Mouse (Mus musculus): ENCODE data around the gene Psmd11. TPM values are rescaled to one million over a fixed set of nuclear protein-coding genes. Genes with fewer than 3 reads are reported as not detected.
A peak's percentile ranks its signal among the peaks of the same experiment; 100 is the strongest.

Psmd11 gene
- total RNA-seq, 2 experiments from 2014 or later, result 102 to 109 TPM

DNA sequence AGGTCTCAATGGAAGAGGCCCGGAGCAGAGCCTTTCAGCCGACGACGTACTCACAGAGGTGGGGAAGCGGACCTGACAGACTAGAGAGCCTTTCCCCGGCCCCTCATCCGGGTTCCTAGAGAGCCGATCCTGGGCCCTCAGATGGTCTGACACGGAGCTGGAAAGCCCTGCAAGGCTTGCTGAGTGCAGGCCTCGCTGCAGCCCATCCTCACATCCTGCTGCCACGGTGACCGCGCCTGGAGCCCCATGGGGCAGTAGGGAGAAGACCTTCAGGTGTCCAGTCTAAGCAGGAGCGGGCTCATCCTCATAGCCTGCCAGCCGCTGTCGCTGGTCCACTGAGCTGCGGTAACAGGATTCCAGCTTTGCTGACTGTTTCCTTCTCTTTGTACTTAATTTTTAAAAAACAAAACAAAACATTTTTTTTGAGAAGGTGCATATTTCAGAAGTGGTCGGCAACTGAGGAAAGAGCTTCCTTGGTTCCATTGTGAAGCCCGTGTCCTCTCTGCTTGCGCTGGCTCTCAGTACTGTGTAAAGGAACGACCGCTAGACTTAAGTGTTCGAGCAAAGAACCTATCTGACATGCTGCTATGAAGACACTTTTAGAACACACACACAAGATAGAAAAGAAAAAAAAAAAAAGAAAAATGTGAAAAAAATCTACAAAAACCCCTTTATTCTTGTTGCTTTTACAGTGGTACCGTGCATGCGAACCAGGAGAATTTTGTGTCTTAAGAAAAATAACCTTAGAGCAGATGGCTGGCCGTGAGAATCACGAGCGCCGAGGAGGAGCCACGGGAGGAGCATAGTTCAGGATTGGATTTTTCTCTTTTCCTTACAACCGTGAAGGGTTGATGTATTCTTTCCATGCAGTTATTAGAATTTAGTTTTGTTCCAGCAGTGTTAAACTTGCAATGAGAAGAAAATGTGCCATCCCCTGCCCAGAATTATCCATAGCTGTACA lies 51.8 kb downstream of the Psmd11 start:
- DNase-seq (ENCODE audit: low spot score in 2 of 2), result no peak

DNA sequence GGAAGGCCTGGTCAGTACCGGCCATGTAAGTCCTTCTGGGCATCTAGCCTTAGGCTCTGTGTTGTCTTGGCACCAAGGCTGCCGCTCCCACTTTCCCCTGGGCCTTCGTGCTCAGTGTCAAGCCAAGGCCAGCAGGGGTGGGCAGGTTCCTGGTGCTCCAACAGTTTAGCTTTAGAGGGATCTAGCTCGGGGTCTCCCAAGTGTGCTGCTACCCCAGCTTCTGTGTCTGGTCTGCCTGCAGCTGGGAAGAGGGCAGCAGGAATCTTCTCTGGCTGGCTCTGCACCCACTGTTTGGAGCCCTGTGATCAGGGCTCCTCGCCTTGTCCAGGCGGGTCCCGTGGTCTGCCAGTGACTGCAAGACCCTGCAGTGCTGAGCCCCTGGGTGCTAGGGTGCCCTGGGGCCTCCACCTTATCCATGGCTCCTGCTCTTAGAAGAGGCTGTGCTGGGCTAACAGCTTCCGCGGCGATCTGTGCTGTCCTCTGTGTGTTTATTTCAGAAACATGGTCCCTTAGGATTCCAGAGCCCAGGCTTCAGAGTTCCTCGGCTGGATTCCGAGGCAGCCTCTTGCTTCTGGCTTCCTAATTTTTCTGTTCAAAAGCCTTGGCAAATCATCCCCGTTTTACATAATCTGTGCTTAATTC lies 53.1 kb downstream of the Psmd11 start:
- DNase-seq (ENCODE audit: low spot score in 2 of 2), result no peak

DNA sequence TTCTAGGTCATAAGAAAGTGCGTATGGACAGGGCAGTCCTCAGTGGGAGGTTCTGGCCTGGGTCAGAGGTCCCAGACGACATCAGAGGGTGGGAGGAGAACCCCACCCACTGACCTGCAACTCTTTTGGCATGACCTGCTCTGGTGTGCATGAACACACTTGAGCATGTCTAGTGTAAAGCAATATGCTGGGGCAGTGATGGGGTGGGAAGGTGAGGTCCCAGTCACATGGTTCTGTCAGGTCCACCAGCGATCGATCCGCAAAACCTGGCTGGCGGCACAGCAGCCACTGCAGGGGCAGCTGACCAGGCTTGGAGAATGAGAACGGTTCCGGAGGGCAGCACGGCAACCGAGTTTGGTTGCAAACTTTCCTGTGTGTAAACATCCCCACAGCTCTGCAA lies 53.9 kb downstream of the Psmd11 start:
- no peak for DNase-seq (ENCODE audit: low spot score in 2 of 2)

DNA sequence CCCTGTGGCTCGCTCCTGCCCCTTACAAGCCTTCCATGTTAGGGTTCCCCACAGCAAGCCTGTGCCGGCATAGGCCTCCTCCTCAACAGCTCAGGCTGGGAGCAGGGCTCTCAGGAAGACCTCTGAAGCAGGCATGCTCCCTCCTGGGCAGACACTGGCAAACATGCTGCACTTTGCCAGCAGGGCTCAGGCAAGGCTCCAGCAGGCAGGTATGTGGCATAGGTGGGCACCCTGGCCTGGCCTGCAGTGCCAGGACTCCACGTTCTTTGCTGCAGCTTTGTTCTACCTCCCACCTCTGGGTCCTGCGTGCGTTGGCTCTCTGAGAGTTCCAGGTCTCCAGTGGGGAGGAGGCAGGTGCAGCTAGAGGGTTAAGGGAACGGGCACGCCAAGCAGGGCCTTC lies 54.5 kb downstream of the Psmd11 start:
- no peak for DNase-seq (ENCODE audit: low spot score in 2 of 2)

DNA sequence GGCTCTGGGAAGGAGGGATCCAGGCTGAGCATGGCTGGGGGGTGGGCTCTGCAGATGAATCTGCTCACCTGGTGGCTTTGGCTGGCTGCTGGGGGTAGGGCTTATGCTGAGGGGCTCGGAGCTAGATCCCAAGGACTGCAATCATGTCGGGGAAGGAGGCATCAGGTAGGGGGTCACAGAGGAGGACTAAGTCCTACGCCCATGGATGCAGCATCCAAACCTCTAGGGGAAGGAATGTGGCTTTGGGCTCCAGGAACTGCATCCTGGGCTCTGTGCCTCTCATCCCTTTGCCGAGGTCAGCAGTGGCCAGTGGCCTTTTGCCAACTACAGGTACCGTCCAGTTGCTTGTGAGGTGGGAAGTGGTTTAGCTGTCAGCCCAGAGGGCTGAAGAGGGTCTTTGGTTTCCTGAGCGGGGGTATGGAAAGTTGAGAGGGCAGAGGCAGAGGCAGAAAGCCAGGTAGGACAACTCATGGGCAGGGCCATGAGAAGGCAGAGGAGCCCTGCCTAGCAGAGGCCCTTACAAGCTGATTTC lies 55.2 kb downstream of the Psmd11 start:
- DNase-seq (ENCODE audit: low spot score in 2 of 2), result no peak

DNA sequence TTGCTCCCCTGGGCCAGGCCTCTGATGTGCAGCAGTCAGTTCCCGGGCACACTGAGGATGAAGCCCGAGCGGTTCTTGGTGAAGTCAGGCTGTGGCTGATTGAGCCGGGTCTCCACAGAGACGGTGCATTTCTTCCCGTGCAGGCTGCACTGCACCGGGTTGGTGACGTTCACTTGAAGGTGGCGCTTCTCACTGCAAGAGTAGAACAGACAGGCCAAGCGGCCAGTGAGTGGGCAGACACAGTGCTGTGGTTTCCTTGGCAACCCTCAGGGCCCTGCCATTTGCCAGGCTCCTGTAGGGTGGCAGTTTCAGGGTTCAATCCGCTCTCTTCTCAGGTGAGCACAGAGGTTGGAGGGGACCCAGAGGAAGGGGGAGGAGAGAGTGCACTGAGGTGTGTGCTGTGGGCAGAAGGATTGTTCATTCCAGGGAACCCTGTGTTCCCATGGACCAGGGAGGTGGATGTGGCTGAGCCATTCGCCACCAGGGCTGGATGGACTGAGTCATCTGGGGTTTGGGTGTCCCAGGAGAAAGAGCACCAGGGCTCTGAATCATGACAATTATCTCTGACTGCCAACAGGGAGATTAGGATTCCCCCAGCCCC lies 55.9 kb downstream of the Psmd11 start:
- peak; percentile 75 to 76 for DNase-seq (ENCODE audit: low spot score in 2 of 2)

DNA sequence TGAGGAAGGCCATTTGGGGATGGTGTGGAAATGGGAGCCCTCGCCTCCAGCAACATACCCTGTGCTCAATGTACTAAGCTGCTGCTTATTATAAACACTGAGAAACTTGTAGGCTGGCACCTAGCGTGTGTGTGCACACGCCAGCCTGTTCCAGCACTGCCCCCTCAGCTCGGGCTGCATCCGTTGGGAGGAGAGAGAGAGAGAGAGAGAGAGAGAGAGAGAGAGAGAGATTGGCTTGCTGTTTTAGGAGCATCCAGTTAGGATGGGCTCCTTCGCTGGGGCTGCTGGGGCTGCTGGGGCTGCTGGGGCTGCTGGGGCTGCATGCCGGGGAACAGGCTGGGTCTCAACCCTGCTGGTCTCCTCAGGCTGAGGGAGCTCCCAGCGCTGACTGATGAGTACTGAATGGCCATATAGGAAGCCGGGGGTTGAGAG lies 56.7 kb downstream of the Psmd11 start:
- DNase-seq (ENCODE audit: low spot score in 2 of 2), result peak in 1 of 2 experiments; percentile 38

DNA sequence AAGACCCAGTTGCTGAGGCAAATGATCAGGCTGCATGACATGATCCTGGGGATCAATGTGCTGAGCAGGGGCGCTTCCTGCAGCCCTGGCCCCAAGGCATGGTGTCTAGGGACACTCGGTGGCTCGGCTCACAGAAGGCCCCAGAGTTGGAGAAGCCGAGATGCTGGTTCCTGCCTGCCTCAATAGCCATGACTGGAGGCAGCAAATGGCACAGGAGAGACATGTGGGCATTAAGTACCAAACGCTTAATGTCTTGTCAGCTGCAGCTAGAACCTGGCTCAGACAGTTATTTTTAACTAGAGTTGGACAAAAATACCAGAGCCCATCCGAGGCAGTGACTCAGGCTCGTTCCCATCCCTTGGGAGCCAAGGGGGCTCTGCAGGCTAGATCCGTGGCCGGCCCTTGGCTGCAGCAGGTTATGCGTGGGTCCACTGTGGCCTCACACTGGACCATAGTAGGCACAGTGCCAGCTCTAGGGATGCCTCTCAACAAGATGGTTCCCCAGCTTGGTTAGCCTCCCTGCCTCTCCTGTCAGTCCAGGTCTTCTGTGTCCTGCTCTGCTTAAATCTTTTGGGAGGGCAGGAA lies 57.3 kb downstream of the Psmd11 start:
- no peak for DNase-seq (ENCODE audit: low spot score in 2 of 2)

DNA sequence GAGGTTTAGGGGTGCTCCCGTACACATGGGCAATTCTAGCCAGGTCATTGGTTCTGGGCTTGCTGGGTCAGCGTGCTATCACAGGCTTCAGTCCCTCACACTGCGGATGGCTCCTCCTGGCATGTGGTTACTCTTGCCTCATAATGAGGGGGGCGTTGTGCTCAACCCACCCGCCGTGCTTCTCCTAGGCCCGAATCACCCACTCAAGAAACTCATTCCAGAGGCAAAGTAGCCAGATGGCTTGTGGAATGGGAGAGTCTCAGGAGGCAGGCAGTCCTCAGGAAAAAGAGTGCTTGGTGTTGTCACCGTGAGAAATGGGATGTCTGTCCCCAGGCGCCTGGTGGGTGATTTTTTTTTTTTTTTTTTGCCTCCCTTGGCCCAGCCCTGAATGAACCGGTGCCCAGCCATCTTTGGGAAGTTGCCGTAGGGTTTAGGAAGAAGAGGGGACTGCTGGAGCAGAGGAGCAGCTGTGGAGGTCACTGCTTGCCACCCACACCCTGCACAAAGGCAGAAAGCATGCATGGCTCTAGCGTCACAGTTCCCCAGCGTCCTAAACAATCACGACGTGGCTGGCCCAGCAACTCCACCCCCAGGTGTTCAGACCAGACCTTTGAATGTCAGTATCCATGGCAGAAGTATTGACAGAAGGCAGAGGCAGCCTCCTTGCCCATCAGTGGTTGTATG lies 59.6 kb downstream of the Psmd11 start:
- DNase-seq (ENCODE audit: low spot score in 2 of 2), result no peak

DNA sequence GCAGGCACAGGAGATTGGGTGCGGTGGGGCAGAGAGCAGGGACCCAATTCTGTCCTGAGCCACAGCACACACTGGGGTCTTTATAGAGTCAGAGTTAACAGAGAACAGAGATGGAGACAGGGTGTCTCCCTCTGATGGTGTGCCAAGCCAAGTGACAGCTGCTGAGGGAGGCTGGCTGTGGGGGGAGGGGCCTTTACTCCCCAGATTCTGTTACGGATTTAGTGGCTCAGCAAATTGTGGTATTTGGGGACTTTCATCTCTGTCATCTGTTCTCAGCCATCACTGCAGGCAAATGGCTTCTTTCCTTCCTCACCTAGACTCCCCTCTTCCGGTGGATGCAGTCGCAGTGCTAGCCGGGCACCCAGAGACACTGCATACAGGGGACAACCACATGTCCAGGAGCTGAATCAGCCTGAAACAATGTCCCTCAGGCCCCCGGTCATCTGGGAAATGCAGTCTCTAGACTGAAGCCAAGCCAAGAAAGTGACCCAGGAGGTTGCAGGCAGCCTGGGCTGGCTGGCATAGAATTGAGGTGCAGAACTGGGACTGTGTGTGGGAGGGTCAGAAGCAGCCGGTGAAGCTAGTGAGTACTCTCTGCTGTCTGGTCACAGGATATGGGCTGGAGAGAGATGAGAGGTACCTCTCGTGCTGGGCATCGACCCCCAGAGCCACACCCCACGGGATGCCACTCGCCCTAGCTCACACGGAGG lies 60.9 kb downstream of the Psmd11 start:
- peak; percentile 75 for DNase-seq (ENCODE audit: low spot score in 2 of 2)

DNA sequence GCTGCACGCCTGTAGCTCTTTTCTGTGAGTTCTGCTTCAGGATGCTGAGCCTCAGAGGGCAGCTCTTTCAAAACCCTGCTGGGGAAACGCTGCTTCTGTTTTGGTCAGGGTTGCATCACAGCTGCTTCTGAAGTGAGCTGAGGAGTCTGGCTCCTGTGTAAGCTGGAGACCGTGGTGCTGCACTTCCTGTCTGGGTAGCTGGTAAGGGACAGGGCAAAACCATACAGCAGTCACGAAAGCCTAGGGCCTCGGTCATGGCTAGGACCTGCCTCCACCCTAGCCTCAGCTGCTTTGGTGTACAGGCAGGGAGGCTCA lies 61.4 kb downstream of the Psmd11 start:
- DNase-seq (ENCODE audit: low spot score in 2 of 2), result peak in 1 of 2 experiments; percentile 31

DNA sequence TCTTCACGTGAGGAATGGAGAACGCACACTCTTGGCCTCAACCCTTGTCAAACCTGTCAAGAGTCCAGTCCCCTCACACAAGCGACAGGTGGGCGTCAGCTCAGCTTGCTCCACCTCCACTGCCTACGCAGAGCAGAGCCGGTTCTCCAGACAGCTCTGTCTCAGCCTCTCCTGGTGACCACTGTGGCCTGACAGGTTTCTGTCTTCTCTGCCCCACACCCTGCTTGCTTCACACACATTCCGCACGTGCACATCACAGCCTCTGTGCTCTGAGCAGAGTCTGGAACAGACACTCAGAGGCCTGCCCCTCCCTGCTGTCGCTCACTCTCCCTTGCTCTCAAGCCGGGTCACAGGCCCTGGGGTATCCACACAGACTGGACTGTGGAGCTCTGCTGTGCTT lies 62.4 kb downstream of the Psmd11 start:
- DNase-seq (ENCODE audit: low spot score in 2 of 2), result no peak

DNA sequence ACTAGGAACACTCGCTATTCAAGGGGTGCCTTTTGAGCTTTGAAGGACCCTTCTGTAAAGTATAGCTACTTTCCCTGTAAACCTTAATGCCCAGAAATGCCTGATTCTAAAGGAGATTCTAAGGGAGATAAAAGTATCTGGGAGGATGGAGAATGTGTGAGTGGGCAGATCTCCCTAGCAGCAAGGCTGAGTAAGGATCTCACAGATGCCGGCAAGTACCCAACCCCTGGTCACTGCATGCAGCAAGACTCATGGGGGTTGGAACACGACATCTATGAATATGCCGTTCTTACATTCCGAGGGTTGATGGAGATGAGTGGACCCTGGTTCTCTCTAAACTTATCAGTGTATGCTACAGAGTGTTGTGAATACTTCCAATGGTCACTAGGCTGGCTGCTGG lies 64.8 kb downstream of the Psmd11 start:
- DNase-seq (ENCODE audit: low spot score in 2 of 2), result no peak

DNA sequence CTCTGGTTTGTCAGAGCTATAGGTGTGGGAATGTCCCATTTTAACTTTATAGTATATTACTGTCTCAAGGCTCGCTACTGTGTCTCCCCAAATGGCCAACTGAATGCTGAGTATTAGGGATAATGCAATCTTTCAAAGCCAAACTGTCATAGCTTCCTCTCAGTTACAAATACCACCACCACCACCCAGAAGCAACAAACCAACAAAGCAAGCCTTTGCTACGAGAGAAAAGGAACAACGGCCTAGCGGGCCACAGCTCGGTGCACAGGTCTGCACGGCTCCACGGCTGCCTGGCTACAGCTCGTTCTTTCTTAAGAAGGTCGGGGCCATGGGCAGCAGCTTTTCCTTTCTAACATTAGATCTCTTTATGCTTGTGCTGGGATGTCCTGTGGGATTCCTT lies 66.4 kb downstream of the Psmd11 start:
- no peak for DNase-seq (ENCODE audit: low spot score in 2 of 2)

DNA sequence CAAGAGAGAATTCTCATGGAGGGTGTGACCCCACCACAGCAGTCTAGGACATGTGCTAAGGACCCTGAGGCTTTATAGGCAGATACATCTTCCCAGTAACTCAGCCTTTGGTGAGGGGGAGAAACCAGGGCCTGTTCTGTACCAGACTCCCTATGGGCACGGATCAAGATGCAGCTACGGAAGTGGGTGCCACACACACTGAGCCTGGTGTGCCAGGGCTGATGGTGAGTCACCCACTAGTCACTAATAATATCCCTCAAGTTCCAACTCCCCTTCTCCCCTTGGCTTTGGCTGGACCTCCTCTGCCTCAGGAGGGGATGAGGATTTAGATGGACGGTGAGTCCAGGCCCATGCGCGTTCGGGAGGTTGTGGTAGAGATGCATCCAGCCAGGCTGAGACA lies 67.6 kb downstream of the Psmd11 start:
- DNase-seq (ENCODE audit: low spot score in 2 of 2), result no peak

DNA sequence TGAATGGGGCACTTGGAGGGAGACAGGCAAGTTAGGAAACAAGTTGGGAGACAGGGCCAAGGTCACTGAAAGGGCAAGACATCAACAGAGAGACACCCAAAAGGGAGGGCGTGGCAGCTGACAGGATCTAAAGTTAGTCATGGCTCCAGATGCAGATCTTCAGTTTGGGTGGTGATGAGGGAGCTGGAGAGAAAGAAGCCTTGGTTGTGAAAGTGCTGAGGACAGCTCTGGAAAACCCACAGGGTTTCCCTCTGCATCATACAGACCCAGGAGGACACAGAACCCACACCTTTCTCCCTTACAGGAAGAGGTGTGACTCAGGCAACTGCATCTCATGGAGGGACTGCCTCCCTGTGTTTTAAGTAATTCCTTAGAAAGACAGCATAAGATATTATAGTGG lies 68.2 kb downstream of the Psmd11 start:
- no peak for DNase-seq (ENCODE audit: low spot score in 2 of 2)

DNA sequence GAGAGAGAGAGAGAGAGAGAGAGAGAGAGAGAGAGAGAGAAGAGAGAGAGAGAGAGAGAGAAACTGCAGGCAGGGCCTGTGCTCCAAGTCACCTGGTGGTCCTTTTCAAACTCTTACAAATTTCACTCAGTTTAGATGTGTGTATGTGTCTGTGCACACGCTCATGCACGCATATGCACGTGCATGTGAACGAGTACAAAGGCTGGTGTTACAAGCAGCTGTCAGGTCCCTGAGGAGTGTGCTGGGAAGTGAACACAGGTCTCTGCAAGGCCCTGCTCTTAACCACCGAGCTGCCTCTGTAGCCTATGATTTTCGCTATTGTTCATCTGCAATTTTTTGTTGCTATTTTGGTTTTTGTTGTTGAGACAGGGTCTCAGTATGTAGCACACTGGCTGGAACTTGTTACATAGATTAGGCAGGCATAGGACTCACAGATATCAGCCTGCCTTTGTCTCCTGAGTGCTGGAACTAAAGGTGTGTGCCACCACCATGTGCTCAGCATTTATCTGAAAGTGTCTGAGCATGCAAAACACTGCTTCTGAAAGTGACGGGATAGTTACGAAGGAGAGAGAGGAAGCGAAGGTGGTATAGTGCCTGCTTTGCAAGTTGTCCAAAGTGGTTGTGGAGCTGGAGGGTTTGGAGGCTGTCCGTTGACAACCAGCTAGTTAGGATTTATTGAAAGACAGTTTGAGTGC lies 69.0 kb downstream of the Psmd11 start:
- no peak for DNase-seq (ENCODE audit: low spot score in 2 of 2)

DNA sequence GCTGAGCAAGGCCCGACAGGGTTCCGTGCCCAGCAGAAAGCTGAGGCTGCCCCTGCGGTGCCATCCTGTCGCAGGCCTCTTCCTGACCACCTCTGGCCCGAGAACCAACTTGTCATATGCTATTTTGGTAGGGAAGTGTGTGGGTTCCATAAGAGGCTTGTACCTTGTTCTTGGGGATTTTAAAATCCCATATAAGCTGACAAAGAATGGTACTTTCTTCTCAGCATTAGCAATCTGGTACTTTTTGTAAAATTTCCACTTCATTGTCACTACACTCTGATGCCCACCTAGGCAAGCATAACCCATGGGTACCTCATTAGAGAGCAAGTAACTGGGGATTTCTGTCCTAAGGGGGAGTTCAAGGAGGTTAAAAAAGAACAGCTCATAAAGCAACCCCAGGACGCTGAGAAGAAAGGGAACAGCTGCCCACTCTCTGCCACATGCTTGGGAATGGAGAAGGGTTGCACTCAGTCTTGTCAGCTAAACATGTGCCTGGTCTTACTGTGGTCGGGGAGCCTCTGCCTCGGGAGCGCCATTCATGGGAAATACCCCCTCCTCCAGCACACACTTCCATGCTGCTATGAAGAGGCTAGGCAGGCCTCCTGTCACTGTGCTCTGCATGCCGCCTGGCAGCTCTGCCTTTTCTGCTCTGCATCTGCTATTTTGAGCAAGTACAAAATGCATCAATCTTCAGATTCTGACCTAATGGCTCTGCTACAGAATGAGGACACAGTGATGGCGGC lies 70.1 kb downstream of the Psmd11 start:
- DNase-seq (ENCODE audit: low spot score in 2 of 2), result peak; percentile 31 to 40

DNA sequence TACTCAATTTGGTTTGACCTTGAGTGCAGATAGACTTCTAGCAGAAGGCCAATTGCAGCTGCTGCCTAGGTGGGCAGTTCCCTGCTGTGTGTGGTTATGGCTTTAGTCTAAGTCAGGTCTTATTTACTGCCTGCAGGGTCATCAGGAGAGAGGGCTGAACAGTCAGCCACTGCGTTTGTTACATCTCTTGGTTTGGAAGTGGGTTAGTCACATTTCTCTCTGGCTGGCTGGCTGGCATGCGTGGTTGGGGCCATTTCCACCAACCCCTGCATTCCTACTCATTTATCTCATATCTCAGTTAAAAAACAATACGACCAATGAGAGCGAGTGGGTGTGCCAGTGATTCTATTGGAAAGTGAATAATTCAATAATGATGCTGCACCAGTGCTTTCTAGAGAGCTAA lies 71.1 kb downstream of the Psmd11 start:
- no peak for DNase-seq (ENCODE audit: low spot score in 2 of 2)

Data from layer of hippocampus, postnatal 14 days (tissue).